Mouse (Mus musculus) E14TG2a.4 (cell line): ENCODE measurements at regions not wholly inside any gene's neighbourhood (a gene's known extent, or its start where the extent isn't known, plus 50 kb on each side); places are given as distances from the start of the nearest gene placed in this dataset.

Experiments used
- CTCF ChIP-seq: conservative IDR thresholded peaks from 2 replicates; pipeline ENCODE4 v1.5.1; 2014; ENCODE audit warnings: low read length
- NANOG ChIP-seq: IDR thresholded peaks from 2 replicates; pipeline ENCODE4 v1.6.1; 2014; ENCODE audit warnings: borderline replicate concordance, low read length, mixed read lengths
- POU5F1 ChIP-seq: IDR thresholded peaks from 2 replicates; pipeline ENCODE4 v1.6.1; 2014; ENCODE audit warnings: low read length, borderline replicate concordance

- TF ChIP-seq CTCF (no peak), POU5F1 (no peak), NANOG (peak; percentile 53; the same call in 1 of the 2 replicates)
Measured at GRCm38 (mm10) chr3:91344618-91345017, 254.0 kb upstream of the 9130204L05Rik start.
